Mouse (Mus musculus) left cerebral cortex, postnatal 25 days (tissue): ENCODE data around the gene Lrrc45. TPM values are rescaled to one million over a fixed set of nuclear protein-coding genes. Genes with fewer than 3 reads are reported as not detected.
"Not testable (repeated sequence)": the region's sequence is repeated elsewhere in the genome, so short reads cannot be mapped to it uniquely, and the experiment has no call there.

ENCODE experiments used
- DNase-seq, 2 experiments: peaks; one replicate each; pipeline ENCODE4 v3.0.0; 2022; ENCODE audit warnings: low spot score in 2 of 2, mixed read lengths in 1 of 2
- intact Hi-C: fragments of 180-260 bp; cut with DNase I; formaldehyde crosslinking; loops from one replicate; pipeline ENCODE4 v1.15.1; 2025
- total RNA-seq, 2 experiments: library from RNA; stranded (reverse); gene quantifications; 2 replicates each; pipeline ENCODE4 v1.2.3; 2021

Lrrc45 gene
- total RNA-seq, 2 experiments from 2014 or later = 50.4 to 60.0 TPM

DNA sequence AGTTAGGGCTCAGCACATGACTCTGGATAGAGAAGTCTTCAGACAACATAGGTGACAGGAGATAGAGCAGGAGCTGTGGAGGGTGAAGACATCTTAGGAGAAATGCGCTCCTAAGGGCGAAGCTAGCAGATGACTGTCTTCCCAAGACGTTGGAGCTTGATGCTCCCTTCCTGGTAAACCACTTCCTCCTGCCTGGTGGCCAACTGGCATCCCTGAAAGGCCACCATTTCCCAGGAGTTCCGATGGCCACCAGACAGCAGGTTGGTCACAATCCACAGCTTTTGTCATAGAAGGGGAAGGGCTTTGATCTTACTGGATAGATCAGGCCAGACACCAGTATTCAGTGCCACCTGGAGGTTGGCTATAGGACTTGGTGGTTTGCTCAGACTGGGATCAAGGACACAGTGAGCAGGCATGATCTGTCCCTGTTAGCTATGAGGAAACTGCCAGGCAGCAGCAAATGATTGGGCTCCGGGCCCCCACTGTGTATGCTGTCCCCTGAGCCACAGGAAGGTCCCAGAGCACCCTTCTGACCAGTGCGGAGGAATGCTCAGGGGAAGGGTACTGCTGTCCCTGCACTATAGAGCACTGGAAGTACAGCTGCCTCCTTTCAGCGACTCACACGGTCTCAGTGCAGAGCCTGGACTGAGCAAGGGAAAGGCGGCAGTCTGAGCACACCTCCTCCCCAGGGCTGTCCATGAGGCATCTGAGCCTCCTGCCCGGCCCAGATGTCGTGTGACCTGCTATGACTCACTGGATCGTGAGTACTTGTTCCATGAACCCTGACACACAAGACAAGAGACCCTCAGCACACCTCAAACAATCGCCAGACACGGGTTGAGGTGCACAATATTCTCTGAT, 48.3 kb downstream of the Lrrc45 start:
- DNase-seq = no peak
- intact Hi-C loops = no loop called here

DNA sequence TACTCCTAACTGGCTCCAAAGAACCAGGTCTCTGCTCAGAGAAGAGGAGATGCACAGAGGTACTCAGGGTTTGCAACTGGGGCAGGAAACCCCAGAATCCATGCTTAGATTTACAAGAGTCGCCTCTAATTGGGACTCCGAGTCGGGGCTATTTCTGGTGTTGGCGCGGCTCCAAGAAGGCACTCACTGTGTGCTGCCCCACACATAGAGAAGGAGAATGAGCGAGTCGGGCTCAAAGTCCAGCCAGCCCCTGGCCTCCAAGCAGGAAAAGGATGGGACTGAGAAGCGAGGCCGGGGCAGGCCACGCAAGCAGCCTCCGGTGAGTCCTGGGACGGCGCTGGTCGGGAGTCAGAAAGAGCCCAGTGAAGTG, 48.9 kb downstream of the Lrrc45 start, which contains the start of gene Hmga1b:
TSS of gene Hmga1b (plus strand) at position 123 of the 370 bp plus-strand sequence.
- DNase-seq, intact Hi-C loops: not testable (repeated sequence)

DNA sequence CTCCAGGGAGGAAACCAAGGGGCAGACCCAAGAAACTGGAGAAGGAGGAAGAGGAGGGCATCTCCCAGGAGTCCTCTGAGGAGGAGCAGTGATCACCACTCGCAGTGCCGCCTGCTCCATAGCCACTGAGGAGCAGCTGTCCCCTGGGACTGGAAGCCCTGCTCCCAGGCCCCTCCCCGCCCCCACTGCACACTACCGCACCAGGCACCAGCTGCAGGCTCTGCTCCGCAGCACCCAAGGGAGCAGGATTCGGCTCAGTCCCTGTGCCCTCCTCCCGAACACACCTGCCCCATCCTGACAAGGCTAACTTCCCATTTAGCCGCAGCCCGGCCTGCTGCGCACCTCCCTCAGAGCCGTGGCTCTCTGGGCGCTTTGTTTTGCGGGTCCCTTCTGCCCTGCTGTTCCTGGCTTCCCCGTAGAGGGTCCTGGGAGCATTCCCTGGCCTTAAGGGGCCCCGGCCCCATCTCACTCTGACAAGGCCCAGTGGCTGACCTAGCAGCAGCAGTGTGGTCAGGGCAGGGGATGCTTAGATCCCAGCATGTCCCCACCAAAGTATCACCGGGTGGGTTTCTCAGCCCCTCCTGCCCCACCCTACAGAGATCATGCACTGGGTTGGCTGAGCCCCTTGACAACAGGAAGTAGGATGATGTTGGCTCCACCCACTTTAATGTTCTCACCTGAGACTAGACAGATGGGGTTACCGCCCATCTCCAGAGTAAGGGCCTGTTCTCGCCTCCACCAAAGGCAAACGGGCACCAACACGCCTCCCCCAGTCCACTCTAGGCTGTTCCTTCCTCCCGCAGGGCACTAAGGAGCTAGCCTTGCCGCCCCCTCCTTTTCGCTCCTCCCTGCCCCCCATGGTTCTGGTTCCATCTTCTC, 49.6 kb downstream of the Lrrc45 start:
- intact Hi-C loops, DNase-seq: not testable (repeated sequence)

DNA sequence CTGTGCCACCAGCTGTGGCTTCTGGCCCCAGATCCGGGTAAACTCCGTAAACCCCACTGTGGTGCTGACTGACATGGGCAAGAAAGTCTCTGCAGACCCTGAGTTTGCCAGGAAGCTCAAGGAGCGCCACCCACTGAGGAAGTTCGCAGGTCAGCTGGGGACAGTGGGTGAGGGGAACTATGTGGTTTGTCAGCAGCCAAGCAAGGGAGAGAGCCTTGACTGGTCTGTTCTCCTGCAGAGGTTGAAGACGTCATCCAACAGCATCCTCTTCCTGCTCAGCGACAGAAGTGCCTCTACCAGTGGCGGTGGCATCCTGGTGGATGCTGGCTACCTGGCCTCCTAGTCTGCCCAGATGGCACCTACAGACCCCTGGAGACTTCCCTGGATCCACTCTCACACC, 53.3 kb downstream of the Lrrc45 start:
- intact Hi-C loops = not testable (repeated sequence)

DNA sequence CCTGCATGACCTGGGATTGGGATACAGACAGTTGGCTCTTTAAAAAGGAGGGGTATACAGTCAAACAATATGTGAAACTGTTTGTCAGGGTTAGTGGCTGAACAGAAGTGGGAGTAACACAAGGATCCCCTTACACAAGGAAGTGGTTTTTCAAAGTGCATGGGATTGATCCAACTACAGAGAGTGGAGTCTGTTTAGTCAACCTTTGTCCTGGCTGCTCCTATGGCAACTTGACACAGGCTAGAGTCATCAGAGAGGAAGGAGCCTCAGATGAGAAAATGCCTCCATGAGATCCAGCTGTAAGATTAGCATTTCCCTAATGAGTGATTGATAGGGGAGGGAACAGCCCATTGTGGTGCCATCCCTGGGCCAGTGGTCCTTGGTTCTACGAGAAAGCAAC, 54.5 kb downstream of the Lrrc45 start:
- intact Hi-C loops = no loop called here
- no peak for DNase-seq

More for the DNA sequence above, 53.3 kb downstream of the Lrrc45 start:
- DNase-seq = not testable (repeated sequence)

Other genes with a start within 250 kb of the Lrrc45 start
- 10 to 100 TPM; 56.7 to 58.1 TPM for gene Arl16, start 246.3 kb upstream of the Lrrc45 start, total RNA-seq
- gene Mrpl12, start 229.3 kb upstream of the Lrrc45 start, total RNA-seq = 10 to 100 TPM; 72.6 to 75.2 TPM
- 10 to 100 TPM; 18.4 to 20.5 TPM for gene Slc25a10, start 222.1 kb upstream of the Lrrc45 start, total RNA-seq
- not detected for gene Gcgr, start 183.2 kb upstream of the Lrrc45 start, total RNA-seq
- 10 to 100 TPM; 88.2 to 93.6 TPM for gene Mcrip1, start 164.2 kb upstream of the Lrrc45 start, total RNA-seq
- gene Ppp1r27, start 162.8 kb upstream of the Lrrc45 start, total RNA-seq = not detected
- 100 to 1,000 TPM; 125 to 127 TPM for gene P4hb, start 140.7 kb upstream of the Lrrc45 start, total RNA-seq
- gene Arhgdia, start 132.3 kb upstream of the Lrrc45 start, total RNA-seq = 100 to 1,000 TPM; 340 to 344 TPM
- 10 to 100 TPM; 59.9 to 61.2 TPM for gene Alyref, start 115.6 kb upstream of the Lrrc45 start, total RNA-seq
- 10 to 100 TPM; 93.2 to 94.8 TPM for gene Anapc11, start 115.5 kb upstream of the Lrrc45 start, total RNA-seq
- gene Npb, start 105.4 kb upstream of the Lrrc45 start, total RNA-seq = not detected
- gene Pcyt2, start 96.0 kb upstream of the Lrrc45 start, total RNA-seq = 100 to 1,000 TPM; 120 to 141 TPM
- 10 to 100 TPM; 37.8 TPM for gene Sirt7, start 88.7 kb upstream of the Lrrc45 start, total RNA-seq
- gene Mafg, start 80.3 kb upstream of the Lrrc45 start, total RNA-seq = 10 to 100 TPM; 91.5 to 98.4 TPM
- 1 to 10 TPM; 1.4 to 2.1 TPM for gene Pycr1, start 70.2 kb upstream of the Lrrc45 start, total RNA-seq
- gene Myadml2, start 65.8 kb upstream of the Lrrc45 start, total RNA-seq = 1 to 10 TPM; 7.4 to 8.6 TPM
- gene Notum, start 52.8 kb upstream of the Lrrc45 start, total RNA-seq = 1 to 10 TPM; 4.1 to 4.7 TPM
- gene Aspscr1, start 41.0 kb upstream of the Lrrc45 start, total RNA-seq = 10 to 100 TPM; 51.2 to 53.1 TPM
- 10 to 100 TPM; 18.0 to 22.7 TPM for gene Cenpx, start 187 bp upstream of the Lrrc45 start, total RNA-seq
- gene Rac3, start 7.5 kb downstream of the Lrrc45 start, total RNA-seq = 10 to 100 TPM; 39.4 to 41.0 TPM
- 1 to 10 TPM; 6.1 to 7.4 TPM for gene Dcxr, start 13.4 kb downstream of the Lrrc45 start, total RNA-seq
- 1 to 10 TPM; 2.6 to 3.7 TPM for gene Cbr2, start 18.2 kb downstream of the Lrrc45 start, total RNA-seq
- gene Hmga1b, start 48.9 kb downstream of the Lrrc45 start, total RNA-seq = 10 to 100 TPM; 29.3 to 33.1 TPM
- gene Rfng, start 70.3 kb downstream of the Lrrc45 start, total RNA-seq = 10 to 100 TPM; 62.9 to 63.3 TPM
- 100 to 1,000 TPM; 139 to 143 TPM for gene Gps1, start 70.3 kb downstream of the Lrrc45 start, total RNA-seq
- gene Dus1l, start 82.5 kb downstream of the Lrrc45 start, total RNA-seq = 10 to 100 TPM; 40.0 to 42.8 TPM
- 100 to 1,000 TPM; 168 to 171 TPM for gene Fasn, start 110.6 kb downstream of the Lrrc45 start, total RNA-seq
- gene Ccdc57, start 218.9 kb downstream of the Lrrc45 start, total RNA-seq = 1 to 10 TPM; 6.7 to 8.0 TPM
- gene Slc16a3, start 234.6 kb downstream of the Lrrc45 start, total RNA-seq = 1 to 10 TPM; 4.4 to 4.6 TPM